Mouse (Mus musculus) 416B (cell line): ENCODE data around the gene Gja1.

Experiments used
- DNase-seq: peaks from one replicate; pipeline ENCODE4 v3.0.0; 2011; ENCODE audit warnings: low read depth

Gene Gja1

GRCm38 (mm10) chr10:56415894-56416570, 38.9 kb downstream of the Gja1 start:
- no peak for DNase-seq

DNA sequence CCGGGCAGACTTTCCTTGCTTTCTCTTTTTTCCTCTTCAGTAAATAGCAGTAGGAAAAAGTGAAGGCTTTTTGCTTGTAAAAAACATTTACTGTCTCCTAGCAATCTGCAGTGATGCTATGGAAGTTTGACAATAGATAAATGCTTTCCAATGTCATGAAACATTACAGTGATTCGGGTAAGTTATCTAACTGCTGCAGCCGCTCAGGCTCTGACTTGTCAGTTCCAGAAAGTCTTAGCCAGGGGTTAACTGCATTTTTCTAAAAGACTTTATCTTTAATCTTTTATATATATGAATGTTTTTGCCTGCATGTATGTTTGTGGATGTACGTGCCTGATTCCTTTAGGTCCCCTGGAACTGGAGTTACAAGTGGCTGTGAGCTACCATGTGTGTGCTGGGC, 45.4 kb downstream of the Gja1 start:
- no peak for DNase-seq

- DNase-seq = no peak
Measured at GRCm38 (mm10) chr10:56425016-56425798, 48.1 kb downstream of the Gja1 start.

DNA sequence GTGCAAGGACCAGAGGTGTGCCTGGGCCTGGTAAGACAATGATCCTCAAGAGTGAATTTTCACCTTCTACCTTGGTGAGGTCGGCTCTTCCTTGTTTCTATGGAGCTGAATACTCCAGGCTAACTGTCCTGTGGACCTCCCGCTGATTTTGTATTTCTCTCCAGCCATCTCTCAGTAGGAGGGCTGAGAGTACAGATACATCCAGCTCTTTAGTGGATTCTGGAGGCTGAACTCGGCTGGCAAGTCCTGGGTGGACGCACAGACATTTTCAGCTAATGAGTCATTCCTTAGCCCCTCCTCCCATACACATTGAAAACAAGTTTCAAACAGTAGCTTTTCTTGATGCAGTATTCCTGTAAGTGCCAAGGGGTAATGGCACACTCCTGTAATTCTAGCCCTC, 49.2 kb downstream of the Gja1 start:
- no peak for DNase-seq

DNA sequence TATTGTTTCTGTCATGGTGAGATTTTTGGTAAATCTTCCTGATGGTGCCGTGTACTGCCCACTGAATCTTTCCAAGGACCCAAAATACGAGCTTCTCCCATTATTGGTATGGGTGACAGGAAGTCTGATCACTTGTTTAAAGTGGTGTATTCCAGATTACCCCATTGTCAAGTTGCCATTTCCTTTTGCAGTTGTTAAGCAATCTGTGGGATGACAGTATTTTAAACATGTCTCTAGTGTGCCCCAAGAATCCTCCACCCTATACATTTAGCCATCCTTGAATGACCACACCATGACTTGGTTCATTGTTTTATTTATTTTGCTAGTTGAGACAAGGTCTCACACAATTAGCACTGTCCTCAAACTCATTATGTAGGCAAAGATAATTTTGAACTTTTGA, 50.3 kb downstream of the Gja1 start:
- DNase-seq = no peak

DNA sequence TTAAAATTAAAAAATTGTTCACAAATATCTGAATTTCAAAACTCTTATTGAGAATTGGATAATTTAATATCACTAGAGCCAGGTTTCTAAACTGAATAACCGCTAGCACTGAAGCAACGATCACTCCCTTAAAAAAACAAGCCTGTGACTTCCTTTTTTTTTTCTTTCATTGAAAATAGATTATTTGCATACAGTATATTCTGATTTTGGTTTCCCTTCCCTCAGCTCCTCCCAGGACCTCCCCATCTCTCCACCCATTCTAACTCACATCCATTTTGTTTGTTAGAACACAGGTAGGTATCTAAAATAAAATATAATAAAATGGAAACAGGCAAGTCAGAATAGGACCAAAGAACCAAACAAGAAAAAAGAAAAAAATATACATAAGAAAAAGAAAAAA, 50.7 kb downstream of the Gja1 start:
- no peak for DNase-seq

DNA sequence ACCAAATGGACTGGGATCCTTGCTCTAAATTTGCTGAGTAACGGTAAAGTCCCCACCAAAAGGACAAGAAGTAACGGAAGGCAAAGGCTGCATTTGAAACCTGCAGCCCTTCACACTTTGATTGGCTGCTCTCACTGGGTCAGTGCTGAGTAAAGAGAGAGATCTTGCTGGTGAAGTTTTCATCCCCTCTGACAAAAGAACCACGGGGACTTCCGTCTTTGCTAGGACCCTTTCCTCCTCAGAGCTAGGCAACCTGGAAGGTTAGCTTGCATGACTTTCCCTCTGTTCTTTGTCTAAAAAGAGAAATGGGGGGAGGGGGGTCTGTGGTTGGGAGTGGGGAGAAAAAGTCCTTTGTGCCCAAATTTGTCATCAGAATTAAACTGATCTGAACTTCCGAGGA, 51.9 kb downstream of the Gja1 start:
- DNase-seq = no peak

- no peak for DNase-seq
Measured at GRCm38 (mm10) chr10:56431600-56432389, 54.7 kb downstream of the Gja1 start.

- DNase-seq = no peak
Measured at GRCm38 (mm10) chr10:56432390-56432709, 55.2 kb downstream of the Gja1 start.

DNA sequence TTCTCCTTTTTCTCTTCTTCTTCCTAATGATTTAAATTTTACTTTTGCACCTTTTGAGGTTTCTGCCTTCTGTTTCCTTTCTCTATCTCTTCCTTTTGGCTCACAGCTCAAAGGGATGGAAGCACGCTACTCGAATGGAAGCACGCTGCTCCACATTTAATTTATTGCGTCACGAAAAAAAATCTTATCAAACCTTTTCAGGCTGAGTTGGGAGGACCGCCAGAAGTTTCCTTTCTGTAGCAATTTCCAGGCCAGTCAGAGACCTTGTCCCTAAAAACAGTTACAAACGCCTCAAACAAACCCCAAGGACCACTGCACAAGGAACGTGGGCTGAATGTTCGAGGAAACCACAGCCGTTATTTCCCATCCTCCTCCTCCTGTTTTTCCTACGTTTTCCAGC, 60.2 kb downstream of the Gja1 start:
- no peak for DNase-seq

DNA sequence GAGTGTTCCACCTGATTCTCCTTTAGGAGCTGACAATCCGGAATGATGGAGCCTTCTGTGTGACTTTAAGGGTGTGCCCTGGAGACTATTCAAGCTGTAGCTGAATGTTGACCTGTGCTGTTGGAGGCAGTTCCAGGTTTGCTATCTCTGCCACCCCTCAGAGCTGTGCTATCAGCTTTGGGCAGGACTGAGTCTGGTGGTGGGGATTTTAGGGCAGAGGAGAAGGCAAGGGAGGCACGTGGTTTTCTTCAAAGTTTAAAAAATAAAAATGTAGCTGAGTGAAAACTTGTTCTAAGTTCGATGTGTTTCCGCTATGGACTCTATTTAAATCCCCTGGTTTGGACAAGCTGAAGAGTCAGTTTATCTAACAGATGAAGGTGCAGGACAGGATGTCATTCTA, 62.5 kb downstream of the Gja1 start:
- DNase-seq = no peak

DNA sequence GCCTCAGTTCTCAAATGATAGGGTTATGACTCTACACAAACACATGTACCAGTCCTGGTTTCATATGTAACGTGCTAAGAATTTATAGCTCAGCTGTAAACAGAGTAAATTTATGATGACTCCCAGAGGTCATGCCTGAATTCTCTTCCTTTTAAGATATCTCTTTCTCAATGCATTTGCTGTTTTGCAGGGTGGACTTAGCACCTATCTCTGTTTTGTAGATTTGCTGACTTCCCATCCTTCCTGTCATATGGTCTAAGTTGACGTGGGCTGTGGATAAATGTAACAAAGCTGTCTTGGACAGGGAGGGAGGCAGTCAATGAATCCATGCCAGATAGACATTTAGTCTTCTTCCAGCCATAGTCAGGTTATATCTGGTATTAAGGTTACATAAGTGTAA, 67.3 kb downstream of the Gja1 start:
- no peak for DNase-seq

DNA sequence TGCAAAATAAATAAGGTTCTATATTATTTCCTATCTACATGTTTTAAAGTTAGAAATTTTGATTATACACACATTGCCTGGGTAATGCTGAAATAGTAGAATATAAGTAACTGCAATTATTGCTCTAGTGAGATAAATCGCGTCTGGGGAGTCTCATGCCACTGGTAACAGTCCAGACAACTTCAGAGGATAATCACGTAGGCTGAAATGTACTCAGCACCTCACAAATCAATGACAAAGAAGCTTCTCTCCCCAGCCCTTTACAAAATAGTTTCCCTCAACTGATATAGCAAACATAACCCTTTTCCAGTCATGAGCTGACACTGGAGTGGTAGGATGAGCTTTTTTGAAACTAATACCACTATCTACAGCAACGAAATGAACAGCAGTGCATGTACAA, 71.9 kb downstream of the Gja1 start:
- no peak for DNase-seq
